Mouse (Mus musculus) layer of hippocampus, postnatal 10 days (tissue): ENCODE results near the gene Nprl3. TPM values are rescaled to one million over a fixed set of nuclear protein-coding genes. Genes with fewer than 3 reads are reported as not detected.
A peak's percentile ranks its signal among the peaks of the same experiment; 100 is the strongest.

Experiments
- DNase-seq, 2 experiments: peaks; one replicate each; pipeline ENCODE4 v3.0.0; 2021; ENCODE audit warnings: low spot score in 2 of 2
- total RNA-seq, 2 experiments: library from RNA; stranded (reverse); gene quantifications; 2 replicates each; pipeline ENCODE4 v1.2.3; 2021

Nprl3 gene
- total RNA-seq, 2 experiments from 2014 or later = 51.7 to 58.1 TPM

- no peak for DNase-seq
These were observed 67.4 kb downstream of the Nprl3 start, which contains the start of gene Il9r for GRCm38 (mm10) chr11:32200075-32200601. Il9r (minus strand) TSS chr11:32200279.

GRCm38 (mm10) chr11:32199230-32199629 lies 68.3 kb downstream of the Nprl3 start:
- no peak for DNase-seq

GRCm38 (mm10) chr11:32198256-32198955 lies 69.1 kb downstream of the Nprl3 start:
- DNase-seq = no peak

- no peak for DNase-seq
These were observed 69.7 kb downstream of the Nprl3 start for GRCm38 (mm10) chr11:32197766-32198165.

GRCm38 (mm10) chr11:32196727-32197126 lies 70.8 kb downstream of the Nprl3 start:
- DNase-seq = no peak

GRCm38 (mm10) chr11:32195867-32196540 lies 71.5 kb downstream of the Nprl3 start:
- no peak for DNase-seq

GRCm38 (mm10) chr11:32194626-32195025 lies 72.9 kb downstream of the Nprl3 start:
- DNase-seq = no peak

GRCm38 (mm10) chr11:32194086-32194485 lies 73.4 kb downstream of the Nprl3 start:
- DNase-seq = no peak

GRCm38 (mm10) chr11:32193156-32193555 lies 74.4 kb downstream of the Nprl3 start:
- no peak for DNase-seq

- no peak for DNase-seq
These were observed 76.8 kb downstream of the Nprl3 start for GRCm38 (mm10) chr11:32190603-32191110.

GRCm38 (mm10) chr11:32190119-32190518 lies 77.4 kb downstream of the Nprl3 start:
- no peak for DNase-seq

GRCm38 (mm10) chr11:32189434-32189833 lies 78.1 kb downstream of the Nprl3 start:
- DNase-seq = no peak

- no peak for DNase-seq
These were observed 78.6 kb downstream of the Nprl3 start for GRCm38 (mm10) chr11:32188881-32189280.

GRCm38 (mm10) chr11:32187256-32187655 lies 80.3 kb downstream of the Nprl3 start:
- DNase-seq = no peak

GRCm38 (mm10) chr11:32186031-32186430 lies 81.5 kb downstream of the Nprl3 start:
- no peak for DNase-seq

GRCm38 (mm10) chr11:32184469-32184868 lies 83.0 kb downstream of the Nprl3 start:
- no peak for DNase-seq

GRCm38 (mm10) chr11:32181973-32182868 lies 85.3 kb downstream of the Nprl3 start:
- peak; percentile 97 for DNase-seq

- no peak for DNase-seq
These were observed 86.3 kb downstream of the Nprl3 start for GRCm38 (mm10) chr11:32181246-32181645.

- DNase-seq = no peak
These were observed 89.0 kb downstream of the Nprl3 start for GRCm38 (mm10) chr11:32178506-32178905.
